Mouse (Mus musculus) forebrain, embryonic 16.5 days (tissue): Measurements from ENCODE around the gene Ugt1a5. TPM values are rescaled to one million over a fixed set of nuclear protein-coding genes. Genes with fewer than 3 reads are reported as not detected.

ENCODE experiments used
- ATAC-seq: fragments of 200-750 bp; cut with Nextera tagmentation; 2 replicates; pipeline ENCODE4 v1.8.0; 2017; ENCODE audit warnings: mild to moderate bottlenecking, moderate library complexity
- H3K27ac ChIP-seq: fragments of 300-500 bp; sonication (generic); 2 replicates; pipeline ENCODE4 v1.5.1; 2014; ENCODE audit warnings: low read length, control low read depth
- H3K27me3 ChIP-seq: fragments of 300-500 bp; sonication (generic); replicated peaks from 2 replicates; pipeline ENCODE4 v1.6.1; 2014; ENCODE audit warnings: low read length; ENCODE audit not compliant: control insufficient read depth, insufficient read depth
- H3K36me3 ChIP-seq: fragments of 300-500 bp; sonication (generic); 2 replicates; pipeline ENCODE4 v1.6.1; 2014; ENCODE audit not compliant: control insufficient read depth, insufficient read depth
- H3K4me1 ChIP-seq: fragments of 300-500 bp; sonication (generic); replicated peaks from 2 replicates; pipeline ENCODE4 v1.6.1; 2014; ENCODE audit warnings: low read length; ENCODE audit not compliant: control insufficient read depth, insufficient read depth
- H3K4me2 ChIP-seq: fragments of 300-500 bp; sonication (generic); 2 replicates; pipeline ENCODE4 v1.6.1; 2014; ENCODE audit warnings: mild to moderate bottlenecking, low read length, control low read depth
- H3K4me3 ChIP-seq: fragments of 300-500 bp; sonication (generic); replicated peaks from 2 replicates; pipeline ENCODE4 v1.5.1; 2014; ENCODE audit warnings: mild to moderate bottlenecking, low read length, control low read depth
- H3K9ac ChIP-seq: fragments of 300-500 bp; sonication (generic); replicated peaks from 2 replicates; pipeline ENCODE4 v1.6.1; 2014; ENCODE audit warnings: low read depth, low read length, control low read depth
- H3K9me3 ChIP-seq: fragments of 300-500 bp; sonication (generic); 2 replicates; pipeline ENCODE4 v1.6.1; 2016; ENCODE audit warnings: low read length; ENCODE audit not compliant: control insufficient read depth
- WGBS: fragments of 180-500 bp; shearing (Covaris S2); extraction: QIAGEN DNeasy Blood & Tissue Kit; methylation state at CpG from one replicate; pipeline ENCODE4 v1.1.7; 2014; 5-methylcytosine and 5-hydroxymethylcytosine counted together
- polyA plus RNA-seq: library from polyadenylated mRNA; unstranded; fragments of >200 nt; fragmentation: Nextera tagmentation; extraction: Ambion mirVana; gene quantifications from 2 replicates; pipeline ENCODE4 v1.2.1, GENCODE M21; 2015

The Ugt1a5 gene
- polyA plus RNA-seq, 1 experiment from 2014 or later, result not detected

- 54% methylated on average over 5 of the region's 5 CpGs for WGBS
- no peaks in the 10 kb centered on the region for H3K4me1 ChIP-seq
- ATAC-seq, result no peak
- peaks cover 66% of the 10 kb centered on the region for H3K9me3 ChIP-seq
- H3K27ac ChIP-seq, result no peak within 1 kb of the TSS
- no peak within 1 kb of the TSS for H3K4me2 ChIP-seq
- no peak within 1 kb of the TSS for H3K9ac ChIP-seq
- no peaks in the 10 kb centered on the region for H3K36me3 ChIP-seq
- H3K27me3 ChIP-seq, result no peaks in the 10 kb centered on the region
- H3K4me3 ChIP-seq, result no peak within 1 kb of the TSS
Observed at GRCm38 (mm10) chr1:88226670-88227379, 61.0 kb downstream of the Ugt1a5 start, which contains the start of gene Mroh2a. TSS of gene Mroh2a (plus strand) at chr1:88226986.

- Histone ChIP-seq H3K9ac (no peak overlapping the region), H3K27me3 (no peaks in the 10 kb centered on the region), H3K4me3 (no peak overlapping the region), H3K9me3 (peaks cover 70% of the 10 kb centered on the region), H3K36me3 (no peaks in the 10 kb centered on the region), H3K4me1 (no peaks in the 10 kb centered on the region), H3K27ac (no peak overlapping the region), H3K4me2 (no peak overlapping the region)
- WGBS, result 61% methylated on average over 2 of the region's 2 CpGs
- no peak for ATAC-seq
Observed at GRCm38 (mm10) chr1:88227482-88227881, 61.7 kb downstream of the Ugt1a5 start.

- 69% methylated on average over 7 of the region's 7 CpGs for WGBS
- H3K27me3 ChIP-seq, result no peaks in the 10 kb centered on the region
- no peak overlapping the region for H3K9ac ChIP-seq
- H3K9me3 ChIP-seq, result peaks cover 76% of the 10 kb centered on the region
- ATAC-seq, result no peak
- no peaks in the 10 kb centered on the region for H3K4me1 ChIP-seq
- H3K4me2 ChIP-seq, result no peak overlapping the region
- no peaks in the 10 kb centered on the region for H3K36me3 ChIP-seq
- no peak overlapping the region for H3K4me3 ChIP-seq
- H3K27ac ChIP-seq, result no peak overlapping the region
Observed at GRCm38 (mm10) chr1:88228121-88228520, 62.3 kb downstream of the Ugt1a5 start.

- ATAC-seq, result no peak
- Histone ChIP-seq H3K4me2 (no peak overlapping the region), H3K36me3 (no peaks in the 10 kb centered on the region), H3K9me3 (peaks cover 88% of the 10 kb centered on the region), H3K4me3 (no peak overlapping the region), H3K27ac (no peak overlapping the region), H3K4me1 (no peaks in the 10 kb centered on the region), H3K9ac (no peak overlapping the region), H3K27me3 (no peaks in the 10 kb centered on the region)
- 80% methylated on average over 3 of the region's 3 CpGs for WGBS
Observed at GRCm38 (mm10) chr1:88229566-88229965, 63.8 kb downstream of the Ugt1a5 start.

GRCm38 (mm10) chr1:88229986-88230385 lies 64.2 kb downstream of the Ugt1a5 start:
- Histone ChIP-seq H3K4me2 (no peak overlapping the region), H3K4me1 (no peaks in the 10 kb centered on the region), H3K4me3 (no peak overlapping the region), H3K9me3 (peaks cover 92% of the 10 kb centered on the region), H3K27me3 (no peaks in the 10 kb centered on the region), H3K36me3 (no peaks in the 10 kb centered on the region), H3K9ac (no peak overlapping the region), H3K27ac (no peak overlapping the region)
- ATAC-seq, result no peak
- 85% methylated on average over 5 of the region's 5 CpGs for WGBS

- 71% methylated on average over 7 of the region's 7 CpGs for WGBS
- ATAC-seq, result no peak
Observed at GRCm38 (mm10) chr1:88230421-88230820, 64.6 kb downstream of the Ugt1a5 start.

GRCm38 (mm10) chr1:88230981-88231802 lies 65.4 kb downstream of the Ugt1a5 start:
- no peak for ATAC-seq
- H3K36me3 ChIP-seq, result no peaks in the 10 kb centered on the region
- no peaks in the 10 kb centered on the region for H3K27me3 ChIP-seq
- no peak overlapping the region for H3K4me2 ChIP-seq
- H3K27ac ChIP-seq, result no peak overlapping the region
- H3K9ac ChIP-seq, result no peak overlapping the region
- H3K4me1 ChIP-seq, result no peaks in the 10 kb centered on the region
- no peak overlapping the region for H3K4me3 ChIP-seq
- 76% methylated on average over 6 of the region's 6 CpGs for WGBS
- peaks cover 94% of the 10 kb centered on the region for H3K9me3 ChIP-seq

More at GRCm38 (mm10) chr1:88230421-88230820, 64.6 kb downstream of the Ugt1a5 start:
- Histone ChIP-seq H3K27me3 (no peaks in the 10 kb centered on the region), H3K9me3 (peaks cover 95% of the 10 kb centered on the region), H3K4me1 (no peaks in the 10 kb centered on the region), H3K4me3 (no peak overlapping the region), H3K9ac (no peak overlapping the region), H3K36me3 (no peaks in the 10 kb centered on the region), H3K4me2 (no peak overlapping the region), H3K27ac (no peak overlapping the region)

GRCm38 (mm10) chr1:88231803-88232499 lies 66.1 kb downstream of the Ugt1a5 start:
- Histone ChIP-seq H3K36me3 (no peaks in the 10 kb centered on the region), H3K27ac (no peak overlapping the region), H3K4me1 (no peaks in the 10 kb centered on the region), H3K4me3 (no peak overlapping the region), H3K4me2 (no peak overlapping the region), H3K9me3 (peaks cover 91% of the 10 kb centered on the region), H3K27me3 (no peaks in the 10 kb centered on the region), H3K9ac (no peak overlapping the region)
- 68% methylated on average over 7 of the region's 7 CpGs for WGBS
- no peak for ATAC-seq
